Mouse (Mus musculus) liver, embryonic 14 days (tissue): ENCODE results near the gene Sox18. TPM values are rescaled to one million over a fixed set of nuclear protein-coding genes. Genes with fewer than 3 reads are reported as not detected.

Source experiments
- polyA plus RNA-seq: library from polyadenylated mRNA; depleted of rRNA; stranded (reverse); fragments of >200 nt; gene quantifications from 2 replicates; pipeline ENCODE4 v1.2.3, GENCODE M21; 2012; rRNA removed

Sox18 gene
- polyA plus RNA-seq, result 3.7 and 5.7 TPM in 2 replicates

GRCm38 (mm10) chr2:181671326-181671725 is at the start of gene Sox18:
Gene Sox18 (minus strand): TSS chr2:181671640.

GRCm38 (mm10) chr2:181714903-181715326 is 43.5 kb upstream of the Sox18 start, which contains the start of gene Oprl1:
Gene Oprl1 (plus strand): TSS chr2:181715016.

DNA sequence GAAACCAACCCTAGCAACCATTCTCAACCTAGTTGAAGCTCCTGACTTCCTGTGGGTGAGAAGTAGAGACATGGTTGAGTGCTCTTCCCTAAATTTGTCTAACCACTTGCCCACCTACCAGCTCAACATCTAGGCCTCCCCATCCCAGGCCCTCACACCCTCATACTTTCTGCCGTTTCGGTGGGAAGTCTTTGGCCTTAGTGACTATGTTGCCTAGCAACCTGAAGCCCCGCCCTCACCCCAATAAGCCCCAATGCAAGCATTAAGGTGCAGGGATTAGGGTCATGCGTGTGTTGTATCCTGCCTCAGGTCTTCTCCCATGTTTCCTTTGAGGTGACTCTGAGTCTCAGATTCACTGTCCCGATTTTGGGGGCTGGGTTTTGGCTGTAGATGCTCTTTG is 26.8 kb upstream of the Sox18 start, which contains the start of gene Lkaaear1:
TSS of gene Lkaaear1 (minus strand) at position 202 of the 400 bp plus-strand sequence.

GRCm38 (mm10) chr2:181693339-181694280 is 22.2 kb upstream of the Sox18 start, which contains the start of gene Rgs19:
Gene Rgs19 (minus strand): TSS chr2:181693977.

DNA sequence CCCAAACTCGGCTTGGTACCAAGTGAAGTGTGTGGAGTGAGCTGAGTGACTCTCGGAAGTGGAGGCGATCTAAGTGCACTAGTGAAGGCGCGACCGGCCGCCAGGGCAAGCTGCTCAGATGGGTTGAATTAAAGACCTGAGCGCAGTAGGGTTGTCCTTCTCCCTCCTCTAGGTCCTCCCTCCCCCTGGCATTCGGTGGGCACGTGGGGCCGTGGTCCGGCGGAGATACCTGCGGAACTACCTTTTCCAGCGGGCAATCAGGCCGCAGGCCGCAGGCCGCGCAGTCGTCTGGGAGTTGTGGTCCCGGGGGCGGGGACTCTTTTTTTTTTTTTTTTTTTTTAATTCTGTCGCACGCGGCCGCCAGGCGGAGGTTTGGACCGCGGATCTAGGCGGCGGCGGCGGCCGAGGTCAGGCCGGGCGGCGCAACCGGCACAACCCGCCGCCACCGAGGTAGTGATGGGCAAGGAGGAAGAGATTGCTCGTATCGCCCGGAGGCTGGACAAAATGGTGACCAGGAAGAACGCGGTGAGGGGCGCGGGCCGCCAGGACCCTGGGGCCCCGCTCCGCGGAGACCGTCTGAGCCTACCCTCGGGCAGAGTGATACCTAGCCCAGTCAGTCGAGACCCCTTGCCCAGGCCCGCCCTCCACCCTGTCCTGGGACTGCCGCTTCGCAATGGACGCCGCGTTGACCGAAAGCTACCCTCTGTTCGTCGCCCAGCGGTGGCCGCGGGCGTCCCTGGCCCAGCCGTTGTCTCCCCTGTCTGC is 8.7 kb upstream of the Sox18 start, which contains the start of gene Tcea2:
TSS of gene Tcea2 (plus strand) at position 360 of the 765 bp plus-strand sequence.

DNA sequence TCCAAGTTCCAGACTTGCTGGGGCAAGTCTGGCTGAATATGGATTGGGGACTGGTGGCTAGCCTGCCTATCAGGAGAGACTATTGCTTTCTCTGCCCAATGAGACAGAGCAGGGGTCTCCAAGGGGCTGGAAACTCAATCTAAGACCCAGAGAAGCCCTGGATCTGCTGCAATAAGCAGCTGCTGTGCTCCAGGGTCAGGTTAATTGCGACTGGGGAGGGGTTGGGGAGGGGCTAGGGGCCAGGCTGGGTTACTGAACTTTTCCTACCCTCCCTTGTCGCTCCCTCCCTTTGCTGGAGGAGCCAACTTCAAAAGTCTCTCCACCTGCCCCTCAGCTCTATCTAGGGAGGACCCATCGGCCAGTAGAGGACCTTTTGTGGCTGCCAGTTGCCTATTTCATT is 14.7 kb downstream of the Sox18 start, which contains the start of gene Gm29797:
TSS of gene Gm29797 (plus strand) at position 301 of the 400 bp plus-strand sequence.

Other genes with a start within 250 kb of the Sox18 start
- gene Zbtb46, start 212.2 kb downstream of the Sox18 start, polyA plus RNA-seq, result 5.1 and 5.7 TPM in 2 replicates
- gene Abhd16b, start 178.4 kb downstream of the Sox18 start, polyA plus RNA-seq, result not detected in 2 replicates
- gene Tpd52l2, start 174.5 kb downstream of the Sox18 start, polyA plus RNA-seq, result 37.2 and 38.2 TPM in 2 replicates
- 12.5 and 16.1 TPM in 2 replicates for gene Dnajc5, start 151.2 kb downstream of the Sox18 start, polyA plus RNA-seq
- gene Uckl1, start 86.7 kb downstream of the Sox18 start, polyA plus RNA-seq, result 30.4 and 33.8 TPM in 2 replicates
- gene Prpf6, start 79.8 kb downstream of the Sox18 start, polyA plus RNA-seq, result 16.7 and 17.2 TPM in 2 replicates
- gene Zfp512b, start 78.8 kb downstream of the Sox18 start, polyA plus RNA-seq, result 9.4 and 10.4 TPM in 2 replicates
- 1.3 and 1.4 TPM in 2 replicates for gene Samd10, start 72.4 kb downstream of the Sox18 start, polyA plus RNA-seq
- not detected in 2 replicates for gene Gm29797, start 14.6 kb downstream of the Sox18 start, polyA plus RNA-seq
- 3.2 and 3.4 TPM in 2 replicates for gene Tcea2, start 8.7 kb upstream of the Sox18 start, polyA plus RNA-seq
- 17.2 and 17.9 TPM in 2 replicates for gene Rgs19, start 22.3 kb upstream of the Sox18 start, polyA plus RNA-seq
- gene Lkaaear1, start 26.8 kb upstream of the Sox18 start, polyA plus RNA-seq, result not detected in 2 replicates
- 0.07 and 0.15 TPM in 2 replicates for gene Oprl1, start 43.4 kb upstream of the Sox18 start, polyA plus RNA-seq
- gene Myt1, start 91.7 kb upstream of the Sox18 start, polyA plus RNA-seq, result 0.01 and 0.02 TPM in 2 replicates
- 9.6 and 10.7 TPM in 2 replicates for gene Pcmtd2, start 166.2 kb upstream of the Sox18 start, polyA plus RNA-seq
- 14.3 and 15.8 TPM in 2 replicates for gene Polr3k, start 192.7 kb upstream of the Sox18 start, polyA plus RNA-seq